ENCODE assay signal across 9 mouse cellular contexts in genomic region chr17:83854284-83854918, GRCm38 (mm10). TPM values are rescaled to one million over a fixed set of nuclear protein-coding genes. Genes with fewer than 3 reads are reported as not detected.
DNase-seq lines count a peak whose midpoint lies in the region; ATAC-seq and TF ChIP-seq lines count a peak whose summit lies in the region.
"Had no signal": no experiment of that assay in that cellular context is flagged by ENCODE, and none has a peak within 500 bp of the region (broad histone marks: within the 10 kb centered on the region; RNA-seq: fewer than 3 reads in every experiment).

No protein-coding gene starts in this region.

- H3K4me3 ChIP-seq in heart, embryonic 13.5 days: 0 out of 2 replicates have a peak overlapping the region, but pooled peaks have one; percentile 10
- H3K4me3 ChIP-seq in layer of hippocampus, adult 2 months: no peak overlapping the region

- H3K9ac ChIP-seq in heart, embryonic 13.5 days: no peak overlapping the region

- H3K9me3 ChIP-seq in heart, embryonic 13.5 days: no peaks in the 10 kb centered on the region

- 46% methylated on average over 12 of the region's 12 CpGs for WGBS in heart, embryonic 13.5 days

- peaks cover 2% of the 10 kb centered on the region; the same call in 1 of the 2 replicates for H3K4me1 ChIP-seq in heart, embryonic 13.5 days

- peak; percentile 76 for ATAC-seq in heart, embryonic 13.5 days (ENCODE audit: extremely low read depth, insufficient number of reproducible peaks, low FRiP score, low TSS enrichment)

- peak overlapping the region; percentile 44 for H3K4me2 ChIP-seq in heart, embryonic 13.5 days

- 0 out of 2 replicates have a peak, but pooled peaks cover 5% of the 10 kb centered on the region for H3K27me3 ChIP-seq in heart, embryonic 13.5 days (replicated peaks)

- intact Hi-C loops in heart, postnatal 25 days (cut with DNase I): loop anchor here (10.0 kb wide), 1 partner anchor 150 kb away; the partner anchor contains the start of gene Mta3

- DNase-seq in heart, postnatal 25 days (ENCODE audit: low spot score): no peak
- peak; percentile 58 for DNase-seq in CD4-positive helper T cell, adult 2 months (ENCODE audit: low read depth, low spot score)
- DNase-seq in c-Kit-positive CD71-positive TER-119-positive erythroid progenitor cells, embryonic 14.5 days (ENCODE audit: low spot score): peak; percentile 82
- peak; percentile 60 for DNase-seq in kidney, postnatal 10 days
- peak; percentile 40 for DNase-seq in retina, embryonic 14.5 days (ENCODE audit: low spot score)
- DNase-seq in layer of hippocampus, adult 2 months (ENCODE audit: low spot score in 2 of 2): no peak
- DNase-seq in Muller cell, postnatal 12 days (ENCODE audit: inconsistent ontology term): no peak

- no peak for TF ChIP-seq CTCF in layer of hippocampus, adult 2 months (conservative IDR thresholded peaks at IDR 0.05)

- no peak overlapping the region for H3K27ac ChIP-seq in heart, embryonic 13.5 days (replicated peaks)
- no peak overlapping the region for H3K27ac ChIP-seq in layer of hippocampus, adult 2 months

- no peaks in the 10 kb centered on the region for H3K36me3 ChIP-seq in heart, embryonic 13.5 days

RNA-seq across cellular contexts. Expression of gene Haao, which starts 6.6 kb away (rescaled TPM):
- polyA plus RNA-seq in heart, embryonic 13.5 days (2015; fragmentation: Nextera tagmentation; extraction: Ambion mirVana): 0.19 and 1.3 TPM in 2 replicates
- total RNA-seq in heart, postnatal 25 days (2021): under 1 TPM in 1 of 2 experiments, not detected in 1; 0.13 TPM
- total RNA-seq in layer of hippocampus, adult 2 months (2021): not detected
- total RNA-seq: left cerebral cortex, postnatal 10 days had no signal

Comparison
In these comparisons a context has a peak if more than half of its experiments do, and no peak if none do; other contexts are left out.
1. DNase-seq: peak in CD4-positive helper T cell, adult 2 months (single experiment), c-Kit-positive CD71-positive TER-119-positive erythroid progenitor cells, embryonic 14.5 days (single experiment), kidney, postnatal 10 days (single experiment) and retina, embryonic 14.5 days (single experiment); none in heart, postnatal 25 days (single experiment), layer of hippocampus, adult 2 months (0 of 2) and Muller cell, postnatal 12 days (single experiment).